ENCODE assay signal across 15 mouse cellular contexts in genomic region chr7:116301661-116302311, GRCm38 (mm10). TPM values are rescaled to one million over a fixed set of nuclear protein-coding genes. Genes with fewer than 3 reads are reported as not detected.
A peak's percentile ranks its signal among the peaks of the same experiment; 100 is the strongest.
DNase-seq lines count a peak whose midpoint lies in the region; ATAC-seq and TF ChIP-seq lines count a peak whose summit lies in the region.
"Had no signal": no experiment of that assay in that cellular context is flagged by ENCODE, and none has a peak within 500 bp of the region (broad histone marks: within the 10 kb centered on the region; RNA-seq: fewer than 3 reads in every experiment).

No protein-coding gene starts in this region.

- TF ChIP-seq EP300 in lung, postnatal 0 days (IDR thresholded peaks at IDR 0.05): no peak

- H3K4me1 ChIP-seq in heart, embryonic 13.5 days: peaks cover 30% of the 10 kb centered on the region
- H3K4me1 ChIP-seq in heart, embryonic 12.5 days (replicated peaks): peaks cover 18% of the 10 kb centered on the region
- no peaks in the 10 kb centered on the region for H3K4me1 ChIP-seq in lung, postnatal 0 days (ENCODE audit: insufficient read depth, low read depth, low read length)
- peaks cover 7% of the 10 kb centered on the region; the same call in 1 of the 2 replicates for H3K4me1 ChIP-seq in stomach, embryonic 16.5 days (ENCODE audit: control insufficient read depth, insufficient read depth, low read length)

- H3K36me3 ChIP-seq in heart, embryonic 13.5 days: no peaks in the 10 kb centered on the region
- no peaks in the 10 kb centered on the region for H3K36me3 ChIP-seq in heart, embryonic 12.5 days
- no peaks in the 10 kb centered on the region for H3K36me3 ChIP-seq in lung, postnatal 0 days (ENCODE audit: insufficient read depth, low read length)
- no peaks in the 10 kb centered on the region for H3K36me3 ChIP-seq in stomach, embryonic 16.5 days (ENCODE audit: control insufficient read depth, insufficient read depth, low read length)
- H3K36me3 ChIP-seq: hindbrain, embryonic 13.5 days; midbrain, embryonic 13.5 days; neural tube, embryonic 12.5 days had no signal

- DNase-seq in lung, postnatal 0 days (ENCODE audit: low spot score): no peak
- no peak for DNase-seq in lung, postnatal 4 days
- peak; percentile 14 to 39 for DNase-seq in gastrocnemius, adult 8-10 months (ENCODE audit: low spot score in 2 of 2)
- DNase-seq in left cerebral cortex, postnatal 25 days (ENCODE audit: low spot score in 2 of 2): no peak
- DNase-seq: adrenal gland, postnatal 36 days; cerebellum, adult 11-12 months; kidney, postnatal 10 days; right cerebral cortex, adult 18-20 months had no signal

- 78% methylated on average over 5 of the region's 5 CpGs for WGBS in heart, embryonic 13.5 days
- 84% methylated on average over 5 of the region's 5 CpGs for WGBS in heart, embryonic 12.5 days
- 62% methylated on average over 5 of the region's 5 CpGs for WGBS in lung, postnatal 0 days
- WGBS in stomach, embryonic 16.5 days: 82% methylated on average over 5 of the region's 5 CpGs

- no peak for TF ChIP-seq CTCF in lung, postnatal 0 days (IDR thresholded peaks at IDR 0.05)

- peaks cover 12% of the 10 kb centered on the region for H3K27me3 ChIP-seq in heart, embryonic 13.5 days (replicated peaks)
- H3K27me3 ChIP-seq in heart, embryonic 12.5 days (replicated peaks): peaks cover 9% of the 10 kb centered on the region
- H3K27me3 ChIP-seq in lung, postnatal 0 days (replicated peaks; ENCODE audit: insufficient read depth, low read length): no peaks in the 10 kb centered on the region
- no peaks in the 10 kb centered on the region; the same call in 1 of the 2 replicates for H3K27me3 ChIP-seq in stomach, embryonic 16.5 days (ENCODE audit: control insufficient read depth, insufficient read depth, low read length)
- H3K27me3 ChIP-seq: midbrain, embryonic 13.5 days; neural tube, embryonic 12.5 days had no signal

- no peaks in the 10 kb centered on the region for H3K9me3 ChIP-seq in heart, embryonic 13.5 days
- no peaks in the 10 kb centered on the region for H3K9me3 ChIP-seq in heart, embryonic 12.5 days (replicated peaks)
- H3K9me3 ChIP-seq in lung, postnatal 0 days (ENCODE audit: low read length): no peaks in the 10 kb centered on the region
- no peaks in the 10 kb centered on the region for H3K9me3 ChIP-seq in stomach, embryonic 16.5 days (replicated peaks; ENCODE audit: control insufficient read depth, low read length)
- H3K9me3 ChIP-seq: hindbrain, embryonic 13.5 days; midbrain, embryonic 13.5 days; neural tube, embryonic 12.5 days had no signal

- 0 out of 2 replicates have a peak overlapping the region, but pooled peaks have one; percentile 28 for H3K27ac ChIP-seq in heart, embryonic 13.5 days (replicated peaks)
- H3K27ac ChIP-seq in heart, embryonic 12.5 days (ENCODE audit: poor library complexity, severe bottlenecking): no peak overlapping the region
- H3K27ac ChIP-seq in lung, postnatal 0 days (ENCODE audit: low read length): no peak overlapping the region
- H3K27ac ChIP-seq in stomach, embryonic 16.5 days (ENCODE audit: low read length): no peak overlapping the region
- H3K27ac ChIP-seq: hindbrain, embryonic 13.5 days; liver, embryonic 14.5 days; midbrain, embryonic 13.5 days; neural tube, embryonic 12.5 days had no signal

- ATAC-seq in heart, embryonic 13.5 days (ENCODE audit: extremely low read depth, insufficient number of reproducible peaks, low FRiP score, low TSS enrichment): no peak
- ATAC-seq in heart, embryonic 12.5 days (ENCODE audit: insufficient number of reproducible peaks, low FRiP score): no peak
- ATAC-seq in lung, postnatal 0 days: peak; percentile 35; the same call in 1 of the 2 replicates
- peak; percentile 37; the same call in 1 of the 2 replicates for ATAC-seq in stomach, embryonic 16.5 days (ENCODE audit: insufficient read depth, low FRiP score)
- ATAC-seq: midbrain, embryonic 13.5 days had no signal

- intact Hi-C loops in left cerebral cortex, postnatal 25 days (cut with DNase I): no loop called here

- no peak overlapping the region for H3K9ac ChIP-seq in heart, embryonic 13.5 days
- H3K9ac ChIP-seq in heart, embryonic 12.5 days: no peak overlapping the region
- no peak overlapping the region for H3K9ac ChIP-seq in lung, postnatal 0 days (replicated peaks; ENCODE audit: low read depth)
- no peak overlapping the region for H3K9ac ChIP-seq in stomach, embryonic 16.5 days (ENCODE audit: low read length)
- H3K9ac ChIP-seq: hindbrain, embryonic 13.5 days; liver, embryonic 14.5 days; midbrain, embryonic 13.5 days; neural tube, embryonic 12.5 days had no signal

- H3K4me2 ChIP-seq in heart, embryonic 13.5 days: no peak overlapping the region
- H3K4me2 ChIP-seq in heart, embryonic 12.5 days: no peak overlapping the region
- H3K4me2 ChIP-seq in lung, postnatal 0 days (replicated peaks; ENCODE audit: low read depth, low read length): no peak overlapping the region
- no peak overlapping the region for H3K4me2 ChIP-seq in stomach, embryonic 16.5 days (ENCODE audit: low read depth, low read length)
- H3K4me2 ChIP-seq: hindbrain, embryonic 13.5 days; midbrain, embryonic 13.5 days; neural tube, embryonic 12.5 days had no signal

- no peak overlapping the region for H3K4me3 ChIP-seq in heart, embryonic 13.5 days
- no peak overlapping the region for H3K4me3 ChIP-seq in heart, embryonic 12.5 days
- no peak overlapping the region for H3K4me3 ChIP-seq in lung, postnatal 0 days (ENCODE audit: low read depth, low read length)
- H3K4me3 ChIP-seq in stomach, embryonic 16.5 days (replicated peaks; ENCODE audit: low read length): no peak overlapping the region
- H3K4me3 ChIP-seq: hindbrain, embryonic 13.5 days; midbrain, embryonic 13.5 days; neural tube, embryonic 12.5 days had no signal

RNA-seq across cellular contexts. Expression of gene Plekha7, which starts 6.4 kb away (rescaled TPM):
- polyA plus RNA-seq in heart, embryonic 13.5 days (2015; fragmentation: Nextera tagmentation; extraction: Ambion mirVana): 38.4 and 41.7 TPM in 2 replicates
- polyA plus RNA-seq in heart, embryonic 12.5 days (2016; fragmentation: Nextera tagmentation; extraction: Ambion mirVana): 55.9 and 59.7 TPM in 2 replicates
- polyA plus RNA-seq in lung, postnatal 0 days (2015; fragmentation: Nextera tagmentation; extraction: Ambion mirVana): 5.7 and 7.0 TPM in 2 replicates
- 1 to 10 TPM in 3 of 4 experiments, under 1 TPM in 1; 0.51 to 2.6 (median 1.4) TPM for total RNA-seq in gastrocnemius, adult 8-10 months (2022)
- polyA plus RNA-seq in stomach, embryonic 16.5 days (2015; fragmentation: Nextera tagmentation; extraction: Ambion mirVana): 19.9 and 21.5 TPM in 2 replicates
- 10 to 100 TPM; 19.2 to 20.3 TPM for total RNA-seq in left cerebral cortex, postnatal 25 days (2021)

RNA-seq across cellular contexts. Expression of gene Rps13, which starts 32.2 kb away (rescaled TPM):
- 604 and 625 TPM in 2 replicates for polyA plus RNA-seq in heart, embryonic 13.5 days (2015; fragmentation: Nextera tagmentation; extraction: Ambion mirVana)
- polyA plus RNA-seq in heart, embryonic 12.5 days (2016; fragmentation: Nextera tagmentation; extraction: Ambion mirVana): 574 and 581 TPM in 2 replicates
- polyA plus RNA-seq in lung, postnatal 0 days (2015; fragmentation: Nextera tagmentation; extraction: Ambion mirVana): 435 and 500 TPM in 2 replicates
- total RNA-seq in gastrocnemius, adult 8-10 months (2022): 100 to 1,000 TPM; 211 to 298 (median 263) TPM
- 589 and 713 TPM in 2 replicates for polyA plus RNA-seq in stomach, embryonic 16.5 days (2015; fragmentation: Nextera tagmentation; extraction: Ambion mirVana)
- total RNA-seq in left cerebral cortex, postnatal 25 days (2021): 100 to 1,000 TPM; 180 to 186 TPM

Comparison
In these comparisons a context has a peak if more than half of its experiments do, and no peak if none do; other contexts are left out.
1. ATAC-seq: peak in lung, postnatal 0 days (single experiment) and stomach, embryonic 16.5 days (single experiment); none in heart, embryonic 13.5 days (single experiment) and heart, embryonic 12.5 days (single experiment).
2. DNase-seq: peak in gastrocnemius, adult 8-10 months (2 of 2); none in lung, postnatal 0 days (single experiment), lung, postnatal 4 days (0 of 2) and left cerebral cortex, postnatal 25 days (0 of 2).